Mouse (Mus musculus) forebrain, embryonic 13.5 days (tissue): ENCODE measurements around the gene Slc7a9. TPM values are rescaled to one million over a fixed set of nuclear protein-coding genes. Genes with fewer than 3 reads are reported as not detected.

Experiments used
- ATAC-seq: fragments of 200-750 bp; cut with Nextera tagmentation; 2 replicates; pipeline ENCODE4 v1.8.0; 2017
- H3K27ac ChIP-seq: fragments of 300-500 bp; sonication (generic); 2 replicates; pipeline ENCODE4 v1.5.1; 2015; ENCODE audit warnings: inconsistent platforms, mild to moderate bottlenecking, moderate library complexity
- H3K27me3 ChIP-seq: fragments of 300-500 bp; sonication (generic); 2 replicates; pipeline ENCODE4 v1.6.1; 2015; ENCODE audit warnings: mild to moderate bottlenecking, inconsistent platforms
- H3K36me3 ChIP-seq: fragments of 300-500 bp; sonication (generic); 2 replicates; pipeline ENCODE4 v1.6.1; 2015; ENCODE audit warnings: mild to moderate bottlenecking, inconsistent platforms; ENCODE audit not compliant: poor library complexity, severe bottlenecking
- H3K4me1 ChIP-seq: fragments of 300-500 bp; sonication (generic); 2 replicates; pipeline ENCODE4 v1.6.1; 2015; ENCODE audit warnings: inconsistent platforms
- H3K4me2 ChIP-seq: fragments of 300-500 bp; sonication (generic); 2 replicates; pipeline ENCODE4 v1.6.1; 2015; ENCODE audit warnings: inconsistent platforms, mild to moderate bottlenecking, moderate library complexity
- H3K4me3 ChIP-seq: fragments of 300-500 bp; sonication (generic); 2 replicates; pipeline ENCODE4 v1.5.1; 2015; ENCODE audit warnings: mild to moderate bottlenecking, inconsistent platforms
- H3K9ac ChIP-seq: fragments of 300-500 bp; sonication (generic); 2 replicates; pipeline ENCODE4 v1.6.1; 2015; ENCODE audit warnings: mild to moderate bottlenecking, inconsistent platforms
- H3K9me3 ChIP-seq: fragments of 300-500 bp; sonication (generic); replicated peaks from 2 replicates; pipeline ENCODE4 v1.6.1; 2016; ENCODE audit warnings: inconsistent platforms
- WGBS: fragments of 180-500 bp; shearing (Covaris S2); methylation state at CpG from one replicate; pipeline ENCODE4 v1.1.7; 2015; 5-methylcytosine and 5-hydroxymethylcytosine counted together
- polyA plus RNA-seq: library from polyadenylated mRNA; unstranded; fragments of >200 nt; fragmentation: Nextera tagmentation; extraction: Ambion mirVana; gene quantifications from 2 replicates; pipeline ENCODE4 v1.2.1, GENCODE M21; 2015

The Slc7a9 gene
- 0.18 TPM in 1 of 2 replicates, not detected in the other for polyA plus RNA-seq

GRCm38 (mm10) chr7:35447996-35448846 lies at the start of gene Slc7a9:
Gene Slc7a9 (plus strand): TSS chr7:35448796.
- Histone ChIP-seq H3K36me3 (no peaks in the 10 kb centered on the region), H3K4me1 (no peaks in the 10 kb centered on the region), H3K9ac (no peak within 1 kb of the TSS), H3K4me3 (no peak within 1 kb of the TSS), H3K4me2 (no peak within 1 kb of the TSS), H3K27me3 (no peaks in the 10 kb centered on the region), H3K27ac (no peak within 1 kb of the TSS), H3K9me3 (no peaks in the 10 kb centered on the region)
- ATAC-seq: no peak
- WGBS: 34% methylated on average over 15 of the region's 15 CpGs

GRCm38 (mm10) chr7:35401169-35401568 lies 47.4 kb upstream of the Slc7a9 start:
- no peak overlapping the region for H3K27ac ChIP-seq
- no peak for ATAC-seq
- H3K4me1 ChIP-seq: peaks cover 14% of the 10 kb centered on the region
- no peaks in the 10 kb centered on the region for H3K27me3 ChIP-seq
- H3K9ac ChIP-seq: no peak overlapping the region
- H3K4me2 ChIP-seq: no peak overlapping the region
- H3K36me3 ChIP-seq: peaks cover 73% of the 10 kb centered on the region
- WGBS: 88% methylated on average over 4 of the region's 4 CpGs
- no peak overlapping the region for H3K4me3 ChIP-seq
- H3K9me3 ChIP-seq: no peaks in the 10 kb centered on the region

- no peak overlapping the region for H3K27ac ChIP-seq
- no peak overlapping the region for H3K4me3 ChIP-seq
- no peaks in the 10 kb centered on the region for H3K9me3 ChIP-seq
- no peaks in the 10 kb centered on the region for H3K4me1 ChIP-seq
- ATAC-seq: no peak
- peaks cover 94% of the 10 kb centered on the region for H3K36me3 ChIP-seq
- WGBS: 77% methylated on average over 5 of the region's 5 CpGs
- H3K9ac ChIP-seq: no peak overlapping the region
- no peaks in the 10 kb centered on the region for H3K27me3 ChIP-seq
- no peak overlapping the region for H3K4me2 ChIP-seq
Observed at GRCm38 (mm10) chr7:35415226-35415625, 33.4 kb upstream of the Slc7a9 start.

GRCm38 (mm10) chr7:35415801-35416653 lies 32.6 kb upstream of the Slc7a9 start:
- WGBS: 89% methylated on average over 9 of the region's 9 CpGs

GRCm38 (mm10) chr7:35416654-35416948 lies 32.0 kb upstream of the Slc7a9 start:
- H3K36me3 ChIP-seq: peaks cover 94% of the 10 kb centered on the region
- no peak overlapping the region for H3K9ac ChIP-seq
- H3K4me1 ChIP-seq: no peaks in the 10 kb centered on the region
- no peaks in the 10 kb centered on the region for H3K9me3 ChIP-seq
- H3K27me3 ChIP-seq: no peaks in the 10 kb centered on the region
- no peak overlapping the region for H3K4me2 ChIP-seq
- H3K27ac ChIP-seq: no peak overlapping the region
- ATAC-seq: no peak
- no peak overlapping the region for H3K4me3 ChIP-seq
- 90% methylated on average over 5 of the region's 5 CpGs for WGBS

More at GRCm38 (mm10) chr7:35415801-35416653, 32.6 kb upstream of the Slc7a9 start:
- no peak overlapping the region for H3K4me3 ChIP-seq
- no peaks in the 10 kb centered on the region for H3K27me3 ChIP-seq
- ATAC-seq: no peak
- peaks cover 94% of the 10 kb centered on the region for H3K36me3 ChIP-seq
- no peaks in the 10 kb centered on the region for H3K9me3 ChIP-seq
- no peaks in the 10 kb centered on the region for H3K4me1 ChIP-seq
- no peak overlapping the region for H3K4me2 ChIP-seq
- H3K9ac ChIP-seq: no peak overlapping the region
- H3K27ac ChIP-seq: no peak overlapping the region

GRCm38 (mm10) chr7:35423071-35423470 lies 25.5 kb upstream of the Slc7a9 start:
- Histone ChIP-seq H3K27ac (no peak overlapping the region), H3K4me3 (no peak overlapping the region), H3K9ac (no peak overlapping the region), H3K4me2 (no peak overlapping the region), H3K4me1 (no peaks in the 10 kb centered on the region), H3K27me3 (no peaks in the 10 kb centered on the region), H3K9me3 (no peaks in the 10 kb centered on the region), H3K36me3 (peaks cover 87% of the 10 kb centered on the region)
- 95% methylated on average over 10 of the region's 10 CpGs for WGBS
- no peak for ATAC-seq

GRCm38 (mm10) chr7:35428146-35428545 lies 20.4 kb upstream of the Slc7a9 start:
- no peaks in the 10 kb centered on the region for H3K4me1 ChIP-seq
- H3K9me3 ChIP-seq: no peaks in the 10 kb centered on the region
- ATAC-seq: no peak
- no peak overlapping the region for H3K4me3 ChIP-seq
- H3K27me3 ChIP-seq: no peaks in the 10 kb centered on the region
- H3K36me3 ChIP-seq: peaks cover 88% of the 10 kb centered on the region
- 93% methylated on average over 10 of the region's 10 CpGs for WGBS
- H3K4me2 ChIP-seq: no peak overlapping the region
- H3K27ac ChIP-seq: no peak overlapping the region
- H3K9ac ChIP-seq: no peak overlapping the region

- 76% methylated on average over 9 of the region's 9 CpGs for WGBS
- ATAC-seq: no peak
- H3K4me2 ChIP-seq: no peak overlapping the region
Observed at GRCm38 (mm10) chr7:35435266-35435665, 13.3 kb upstream of the Slc7a9 start.

GRCm38 (mm10) chr7:35447501-35447900 lies 1.1 kb upstream of the Slc7a9 start:
- Histone ChIP-seq H3K4me3 (no peak overlapping the region), H3K27ac (no peak overlapping the region), H3K4me1 (no peaks in the 10 kb centered on the region), H3K36me3 (no peaks in the 10 kb centered on the region), H3K9ac (no peak overlapping the region), H3K9me3 (0 out of 2 replicates have a peak, but pooled peaks cover 2% of the 10 kb centered on the region), H3K4me2 (no peak overlapping the region), H3K27me3 (no peaks in the 10 kb centered on the region)
- ATAC-seq: no peak
- WGBS: 44% methylated on average over 4 of the region's 4 CpGs

More at GRCm38 (mm10) chr7:35435266-35435665, 13.3 kb upstream of the Slc7a9 start:
- Histone ChIP-seq H3K4me1 (no peaks in the 10 kb centered on the region), H3K27ac (no peak overlapping the region), H3K9me3 (no peaks in the 10 kb centered on the region), H3K4me3 (no peak overlapping the region), H3K36me3 (peaks cover 89% of the 10 kb centered on the region), H3K9ac (no peak overlapping the region), H3K27me3 (no peaks in the 10 kb centered on the region)

GRCm38 (mm10) chr7:35448867-35449266 lies 271 bp downstream of the Slc7a9 start:
- Histone ChIP-seq H3K4me2 (no peak overlapping the region), H3K9me3 (no peaks in the 10 kb centered on the region), H3K27me3 (no peaks in the 10 kb centered on the region), H3K36me3 (no peaks in the 10 kb centered on the region), H3K4me3 (no peak overlapping the region), H3K27ac (no peak overlapping the region), H3K9ac (no peak overlapping the region), H3K4me1 (no peaks in the 10 kb centered on the region)
- ATAC-seq: no peak
- WGBS: 85% methylated on average over 7 of the region's 7 CpGs

GRCm38 (mm10) chr7:35456091-35456814 lies 7.7 kb downstream of the Slc7a9 start:
- WGBS: 84% methylated on average over 4 of the region's 4 CpGs
- ATAC-seq: no peak
- no peak overlapping the region for H3K9ac ChIP-seq
- no peak overlapping the region for H3K4me3 ChIP-seq
- H3K4me2 ChIP-seq: no peak overlapping the region
- H3K36me3 ChIP-seq: no peaks in the 10 kb centered on the region
- no peaks in the 10 kb centered on the region for H3K9me3 ChIP-seq
- no peak overlapping the region for H3K27ac ChIP-seq
- no peaks in the 10 kb centered on the region for H3K27me3 ChIP-seq
- no peaks in the 10 kb centered on the region for H3K4me1 ChIP-seq

- no peaks in the 10 kb centered on the region for H3K27me3 ChIP-seq
- H3K9ac ChIP-seq: no peak overlapping the region
- ATAC-seq: no peak
- no peaks in the 10 kb centered on the region for H3K9me3 ChIP-seq
- H3K4me1 ChIP-seq: no peaks in the 10 kb centered on the region
- H3K36me3 ChIP-seq: no peaks in the 10 kb centered on the region
- WGBS: 85% methylated on average over 4 of the region's 4 CpGs
- no peak overlapping the region for H3K4me2 ChIP-seq
- no peak overlapping the region for H3K27ac ChIP-seq
- H3K4me3 ChIP-seq: no peak overlapping the region
Observed at GRCm38 (mm10) chr7:35460971-35461370, 12.4 kb downstream of the Slc7a9 start.
